Mouse (Mus musculus) heart, embryonic 11.5 days (tissue): ENCODE results near the gene Ubp1. TPM values are rescaled to one million over a fixed set of nuclear protein-coding genes. Genes with fewer than 3 reads are reported as not detected.

Experiments used
- ATAC-seq: fragments of 200-750 bp; cut with Nextera tagmentation; replicated peaks from 2 replicates; pipeline ENCODE4 v1.8.0; 2017; ENCODE audit warnings: moderate library complexity; ENCODE audit not compliant: insufficient number of reproducible peaks, low FRiP score, low TSS enrichment
- H3K27ac ChIP-seq: fragments of 300-500 bp; sonication (generic); 2 replicates; pipeline ENCODE4 v1.5.1; 2014; ENCODE audit warnings: mild to moderate bottlenecking, low read depth, low read length
- H3K27me3 ChIP-seq: fragments of 300-500 bp; sonication (generic); 2 replicates; pipeline ENCODE4 v1.6.1; 2014; ENCODE audit warnings: mild to moderate bottlenecking, low read length, mixed read lengths; ENCODE audit not compliant: control insufficient read depth, insufficient read depth
- H3K36me3 ChIP-seq: fragments of 300-500 bp; sonication (generic); 2 replicates; pipeline ENCODE4 v1.6.1; 2014; ENCODE audit warnings: mild to moderate bottlenecking, low read length, moderate library complexity, mixed read lengths; ENCODE audit not compliant: control insufficient read depth, insufficient read depth
- H3K4me1 ChIP-seq: fragments of 300-500 bp; sonication (generic); 2 replicates; pipeline ENCODE4 v1.6.1; 2014; ENCODE audit warnings: low read length; ENCODE audit not compliant: control insufficient read depth, insufficient read depth
- H3K4me2 ChIP-seq: fragments of 300-500 bp; sonication (generic); 2 replicates; pipeline ENCODE4 v1.6.1; 2014; ENCODE audit warnings: mild to moderate bottlenecking, moderate library complexity
- H3K4me3 ChIP-seq: fragments of 300-500 bp; sonication (generic); 2 replicates; pipeline ENCODE4 v1.5.1; 2014; ENCODE audit warnings: low read depth, low read length
- H3K9ac ChIP-seq: fragments of 300-500 bp; sonication (generic); 2 replicates; pipeline ENCODE4 v1.6.1; 2014; ENCODE audit warnings: mild to moderate bottlenecking, low read depth, low read length, moderate library complexity
- H3K9me3 ChIP-seq: fragments of 300-500 bp; sonication (generic); replicated peaks from 2 replicates; pipeline ENCODE4 v1.6.1; 2016; ENCODE audit warnings: low read length; ENCODE audit not compliant: control insufficient read depth
- WGBS: fragments of 180-500 bp; shearing (Covaris S2); extraction: QIAGEN DNeasy Blood & Tissue Kit; methylation state at CpG from one replicate; pipeline ENCODE4 v1.1.7; 2014; ENCODE audit not compliant: insufficient replicate concordance; 5-methylcytosine and 5-hydroxymethylcytosine counted together
- polyA plus RNA-seq: library from polyadenylated mRNA; unstranded; fragments of >200 nt; fragmentation: Nextera tagmentation; extraction: Ambion mirVana; gene quantifications from 2 replicates; pipeline ENCODE4 v1.2.1, GENCODE M21; 2014

Ubp1 gene
- polyA plus RNA-seq, 1 experiment from 2014 or later: 34.1 TPM

- Histone ChIP-seq H3K4me3 (no peak overlapping the region), H3K9ac (no peak overlapping the region), H3K9me3 (no peaks in the 10 kb centered on the region), H3K4me1 (no peaks in the 10 kb centered on the region; the same call in 1 of the 2 replicates), H3K4me2 (no peak overlapping the region), H3K27me3 (no peaks in the 10 kb centered on the region), H3K36me3 (peaks cover 21% of the 10 kb centered on the region), H3K27ac (no peak overlapping the region)
- no peak for ATAC-seq
- WGBS: 92% methylated on average over 4 of the region's 4 CpGs
Observed at GRCm38 (mm10) chr9:113974945-113975344, 44.2 kb downstream of the Ubp1 start.

- H3K9ac ChIP-seq: no peak overlapping the region
- H3K4me2 ChIP-seq: no peak overlapping the region
- peaks cover 2% of the 10 kb centered on the region; the same call in 1 of the 2 replicates for H3K4me1 ChIP-seq
- no peaks in the 10 kb centered on the region for H3K27me3 ChIP-seq
- H3K4me3 ChIP-seq: no peak overlapping the region
- WGBS: 79% methylated on average over 7 of the region's 7 CpGs
- no peaks in the 10 kb centered on the region for H3K9me3 ChIP-seq
- H3K36me3 ChIP-seq: peaks cover 19% of the 10 kb centered on the region
- H3K27ac ChIP-seq: no peak overlapping the region
- no peak for ATAC-seq
Observed at GRCm38 (mm10) chr9:113975442-113975841, 44.7 kb downstream of the Ubp1 start.

DNA sequence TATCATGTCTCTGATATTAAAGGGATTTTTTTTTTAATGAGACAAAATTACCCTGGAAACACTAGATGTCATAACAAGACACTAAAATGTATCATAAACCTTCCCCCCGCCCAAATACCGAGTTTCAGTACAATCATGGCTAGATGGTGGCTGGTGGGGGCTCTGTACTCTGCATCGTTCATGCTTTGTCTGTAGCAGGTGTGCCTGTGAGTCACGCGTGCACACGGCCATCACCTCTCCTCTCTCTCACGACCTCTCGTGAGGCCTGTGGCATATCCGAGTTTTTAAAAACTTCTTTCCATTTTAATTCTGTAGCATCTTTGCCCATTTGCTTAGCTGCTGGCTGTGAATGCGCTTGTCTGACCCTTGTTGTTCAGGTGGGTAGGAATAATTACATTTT, 45.5 kb downstream of the Ubp1 start:
- Histone ChIP-seq H3K36me3 (peaks cover 19% of the 10 kb centered on the region), H3K27me3 (no peaks in the 10 kb centered on the region), H3K27ac (no peak overlapping the region), H3K4me3 (no peak overlapping the region), H3K9me3 (no peaks in the 10 kb centered on the region), H3K4me2 (no peak overlapping the region), H3K4me1 (peaks cover 9% of the 10 kb centered on the region; the same call in 1 of the 2 replicates), H3K9ac (no peak overlapping the region)
- 95% methylated on average over 10 of the region's 10 CpGs for WGBS
- no peak for ATAC-seq

GRCm38 (mm10) chr9:113977225-113977840, 46.6 kb downstream of the Ubp1 start:
- 73% methylated on average over 11 of the region's 11 CpGs for WGBS
- peaks cover 12% of the 10 kb centered on the region for H3K4me1 ChIP-seq
- no peak overlapping the region for H3K27ac ChIP-seq
- H3K9ac ChIP-seq: no peak overlapping the region
- H3K9me3 ChIP-seq: no peaks in the 10 kb centered on the region
- ATAC-seq: no peak
- H3K27me3 ChIP-seq: no peaks in the 10 kb centered on the region
- H3K36me3 ChIP-seq: peaks cover 19% of the 10 kb centered on the region
- H3K4me2 ChIP-seq: no peak overlapping the region
- H3K4me3 ChIP-seq: no peak overlapping the region

DNA sequence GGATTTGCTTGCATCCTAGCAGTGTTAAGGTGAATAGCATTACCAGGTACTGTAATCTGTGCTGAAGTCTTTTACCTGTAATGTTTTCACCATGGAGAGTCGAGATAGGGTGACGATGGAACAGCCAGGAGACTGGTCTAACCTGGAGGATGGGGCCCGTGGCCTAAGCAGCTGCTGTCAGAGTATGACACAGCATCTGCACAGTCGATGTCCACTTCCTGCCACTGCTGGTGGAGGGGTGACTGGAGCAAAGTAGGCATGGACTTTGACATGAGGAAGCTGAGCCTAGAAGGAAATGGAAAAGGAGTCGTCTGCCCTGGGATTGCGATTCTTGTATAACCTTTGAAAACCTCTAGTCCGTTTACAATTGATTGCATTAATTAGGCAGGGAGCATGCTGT, 47.9 kb downstream of the Ubp1 start:
- Histone ChIP-seq H3K27me3 (no peaks in the 10 kb centered on the region), H3K9me3 (no peaks in the 10 kb centered on the region), H3K4me3 (no peak overlapping the region), H3K36me3 (peaks cover 13% of the 10 kb centered on the region; the same call in 1 of the 2 replicates), H3K4me1 (peaks cover 12% of the 10 kb centered on the region), H3K27ac (no peak overlapping the region), H3K4me2 (no peak overlapping the region), H3K9ac (no peak overlapping the region)
- no peak for ATAC-seq
- 81% methylated on average over 7 of the region's 7 CpGs for WGBS

DNA sequence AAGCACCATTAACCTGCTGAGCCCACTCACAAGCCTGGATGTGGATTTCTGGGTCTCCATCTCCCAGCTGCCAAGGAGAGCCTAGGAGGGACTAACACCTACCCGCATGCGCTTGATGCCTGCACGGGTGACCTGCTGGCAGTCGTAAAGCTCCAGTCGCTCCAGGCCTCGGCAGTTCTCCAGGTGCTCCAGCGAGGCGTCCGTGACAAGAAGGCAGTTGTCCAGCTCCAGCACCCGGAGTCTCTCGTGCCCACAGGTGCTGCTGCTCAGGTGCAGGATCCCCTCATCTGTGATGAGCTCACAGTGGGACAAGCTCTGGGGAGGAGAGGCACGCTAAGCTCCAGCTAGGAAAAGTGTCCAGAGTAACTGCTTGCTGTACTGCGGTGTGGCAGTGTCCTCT, 48.6 kb downstream of the Ubp1 start:
- no peaks in the 10 kb centered on the region for H3K27me3 ChIP-seq
- 94% methylated on average over 13 of the region's 13 CpGs for WGBS
- no peak overlapping the region for H3K4me3 ChIP-seq
- H3K9ac ChIP-seq: no peak overlapping the region
- ATAC-seq: no peak
- no peak overlapping the region for H3K4me2 ChIP-seq
- no peaks in the 10 kb centered on the region for H3K9me3 ChIP-seq
- peaks cover 10% of the 10 kb centered on the region; the same call in 1 of the 2 replicates for H3K36me3 ChIP-seq
- H3K4me1 ChIP-seq: peaks cover 12% of the 10 kb centered on the region
- H3K27ac ChIP-seq: no peak overlapping the region

GRCm38 (mm10) chr9:113981099-113981880, 50.6 kb downstream of the Ubp1 start:
- H3K4me3 ChIP-seq: no peak overlapping the region
- H3K27me3 ChIP-seq: no peaks in the 10 kb centered on the region
- WGBS: 61% methylated on average over 16 of the region's 16 CpGs
- H3K4me2 ChIP-seq: peak overlapping the region; percentile 3; the same call in 1 of the 2 replicates
- H3K9ac ChIP-seq: peak overlapping the region; percentile 12; the same call in 1 of the 2 replicates
- H3K4me1 ChIP-seq: peaks cover 12% of the 10 kb centered on the region
- peak overlapping the region; percentile 58; the same call in 1 of the 2 replicates for H3K27ac ChIP-seq
- ATAC-seq: no peak
- H3K9me3 ChIP-seq: no peaks in the 10 kb centered on the region
- 0 out of 2 replicates have a peak, but pooled peaks cover 8% of the 10 kb centered on the region for H3K36me3 ChIP-seq

GRCm38 (mm10) chr9:113982451-113982850, 51.7 kb downstream of the Ubp1 start:
- no peak overlapping the region for H3K4me2 ChIP-seq
- no peaks in the 10 kb centered on the region for H3K9me3 ChIP-seq
- no peaks in the 10 kb centered on the region for H3K27me3 ChIP-seq
- ATAC-seq: no peak
- H3K36me3 ChIP-seq: 0 out of 2 replicates have a peak, but pooled peaks cover 5% of the 10 kb centered on the region
- H3K4me1 ChIP-seq: peaks cover 12% of the 10 kb centered on the region
- 73% methylated on average over 2 of the region's 2 CpGs for WGBS
- H3K27ac ChIP-seq: no peak overlapping the region
- no peak overlapping the region for H3K9ac ChIP-seq
- H3K4me3 ChIP-seq: no peak overlapping the region
